Mouse (Mus musculus) kidney, postnatal 0 days (tissue): ENCODE measurements around the gene Plcb3. TPM values are rescaled to one million over a fixed set of nuclear protein-coding genes. Genes with fewer than 3 reads are reported as not detected.

Experiments used
- ATAC-seq: fragments of 200-750 bp; cut with Nextera tagmentation; replicated peaks from 2 replicates; pipeline ENCODE4 v1.8.0; 2017; ENCODE audit warnings: low read depth, moderate number of reproducible peaks, moderate TSS enrichment, moderate library complexity; ENCODE audit not compliant: low FRiP score
- DNase-seq: peaks from one replicate; pipeline ENCODE4 v3.0.0-alpha.2; 2016; ENCODE audit warnings: low spot score
- H3K27ac ChIP-seq: fragments of 300-500 bp; sonication (generic); 2 replicates; pipeline ENCODE4 v1.5.1; 2014; ENCODE audit warnings: mild to moderate bottlenecking
- H3K27me3 ChIP-seq: fragments of 300-500 bp; sonication (generic); 2 replicates; pipeline ENCODE4 v1.6.1; 2014; ENCODE audit warnings: low read length, mixed read lengths; ENCODE audit not compliant: insufficient read depth
- H3K36me3 ChIP-seq: fragments of 300-500 bp; sonication (generic); 2 replicates; pipeline ENCODE4 v1.6.1; 2014; ENCODE audit warnings: low read length, mixed read lengths; ENCODE audit not compliant: insufficient read depth
- H3K4me1 ChIP-seq: fragments of 300-500 bp; sonication (generic); replicated peaks from 2 replicates; pipeline ENCODE4 v1.6.1; 2014; ENCODE audit warnings: antibody characterized with exemption, low read length, mixed read lengths; ENCODE audit not compliant: insufficient read depth
- H3K4me2 ChIP-seq: fragments of 300-500 bp; sonication (generic); 2 replicates; pipeline ENCODE4 v1.6.1; 2014; ENCODE audit warnings: mild to moderate bottlenecking, low read length, moderate library complexity, mixed read lengths
- H3K4me3 ChIP-seq: fragments of 300-500 bp; sonication (generic); replicated peaks from 2 replicates; pipeline ENCODE4 v1.5.1; 2014; ENCODE audit warnings: low read depth, low read length
- H3K9ac ChIP-seq: fragments of 300-500 bp; sonication (generic); 2 replicates; pipeline ENCODE4 v1.6.1; 2014; ENCODE audit warnings: low read depth, low read length
- H3K9me3 ChIP-seq: fragments of 300-500 bp; sonication (generic); replicated peaks from 2 replicates; pipeline ENCODE4 v1.6.1; 2016; ENCODE audit warnings: low read length, inconsistent platforms, mixed read lengths
- CTCF ChIP-seq: IDR thresholded peaks from 2 replicates; pipeline ENCODE4 v1.5.1; 2016; ENCODE audit warnings: antibody characterized with exemption, low read depth, mild to moderate bottlenecking, moderate library complexity
- WGBS: fragments of 180-500 bp; shearing (Covaris S2); extraction: QIAGEN DNeasy Blood & Tissue Kit; methylation state at CpG from one replicate; pipeline ENCODE4 v1.1.7; 2014; 5-methylcytosine and 5-hydroxymethylcytosine counted together
- polyA plus RNA-seq: library from polyadenylated mRNA; unstranded; fragments of >200 nt; fragmentation: Nextera tagmentation; extraction: Ambion mirVana; gene quantifications from 2 replicates; pipeline ENCODE4 v1.2.1, GENCODE M21; 2015

The Plcb3 gene
- polyA plus RNA-seq, 1 experiment from 2014 or later: 24.6 TPM

- H3K9ac ChIP-seq: peak overlapping the region; percentile 67
- under 1% methylated on average over 35 of the region's 35 CpGs for WGBS
- peaks cover 26% of the 10 kb centered on the region; the same call in 1 of the 2 replicates for H3K36me3 ChIP-seq
- peak overlapping the region; percentile 58 for H3K4me3 ChIP-seq
- no peaks in the 10 kb centered on the region for H3K9me3 ChIP-seq
- 0 out of 2 replicates have a peak, but pooled peaks have one; percentile 0 for TF ChIP-seq CTCF
- H3K27ac ChIP-seq: peak overlapping the region; percentile 96
- ATAC-seq: peak; percentile 71
- DNase-seq: peak; percentile 98
- H3K27me3 ChIP-seq: no peaks in the 10 kb centered on the region
- peak overlapping the region; percentile 67 for H3K4me2 ChIP-seq
- peaks cover 8% of the 10 kb centered on the region; the same call in 1 of the 2 replicates for H3K4me1 ChIP-seq
These were observed 24.8 kb downstream of the Plcb3 start for GRCm38 (mm10) chr19:6951381-6951968.

DNA sequence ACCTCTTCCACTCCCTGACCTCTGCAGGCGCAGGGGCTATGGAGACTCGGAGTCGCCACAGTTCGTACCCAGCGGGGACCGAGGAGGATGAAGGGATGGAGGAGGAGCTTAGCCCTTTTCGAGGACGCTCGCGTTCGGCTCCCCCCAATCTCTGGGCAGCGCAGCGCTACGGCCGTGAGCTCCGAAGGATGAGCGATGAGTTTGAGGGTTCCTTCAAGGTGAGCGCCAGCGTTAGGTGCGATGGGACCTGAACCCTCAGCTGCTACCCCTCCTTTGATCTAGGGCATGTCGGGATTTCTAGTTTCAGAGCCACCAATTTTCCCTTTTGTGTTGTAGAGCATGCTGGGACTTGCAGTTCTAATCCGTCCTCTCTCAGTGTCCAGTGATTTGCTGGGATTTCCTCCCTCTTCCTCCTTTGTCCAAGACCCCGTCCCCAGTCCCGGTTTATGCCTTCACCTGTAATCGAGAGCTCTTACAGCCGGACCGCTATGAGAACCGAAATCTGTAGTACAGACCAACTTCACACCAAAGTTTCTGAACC, 25.6 kb downstream of the Plcb3 start:
- ATAC-seq (peak; percentile 15), DNase-seq (peak; percentile 88)
- Histone ChIP-seq H3K9me3 (no peaks in the 10 kb centered on the region), H3K4me1 (peaks cover 8% of the 10 kb centered on the region; the same call in 1 of the 2 replicates), H3K9ac (peak overlapping the region; percentile 67), H3K36me3 (peaks cover 26% of the 10 kb centered on the region; the same call in 1 of the 2 replicates), H3K4me2 (peak overlapping the region; percentile 67), H3K27me3 (no peaks in the 10 kb centered on the region), H3K4me3 (peak overlapping the region; percentile 58), H3K27ac (peak overlapping the region; percentile 96)
- TF ChIP-seq CTCF: no peak
- under 1% methylated on average over 28 of the region's 28 CpGs for WGBS

DNA sequence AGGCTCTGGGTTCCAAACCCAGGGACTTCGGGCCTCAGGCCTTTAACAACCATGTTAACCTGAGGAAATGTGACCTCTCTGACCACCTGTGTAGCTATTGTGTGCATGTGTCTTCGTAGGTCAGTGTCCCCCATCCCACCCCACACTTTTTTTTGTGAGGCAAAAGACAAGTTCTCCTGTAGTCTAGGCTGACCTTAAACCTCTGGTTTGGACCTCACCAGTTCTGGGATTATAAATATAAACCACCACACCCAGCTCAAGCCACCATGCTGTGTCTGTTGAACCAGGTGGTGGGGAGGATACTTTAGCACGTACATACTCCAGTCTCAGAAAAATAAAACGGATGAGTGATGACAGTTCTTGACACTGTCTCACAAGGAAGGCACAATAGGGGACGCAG, 26.3 kb downstream of the Plcb3 start:
- Histone ChIP-seq H3K4me1 (peaks cover 8% of the 10 kb centered on the region; the same call in 1 of the 2 replicates), H3K27ac (peak overlapping the region; percentile 96), H3K4me3 (peak overlapping the region; percentile 58; the same call in 1 of the 2 replicates), H3K9me3 (no peaks in the 10 kb centered on the region), H3K4me2 (peak overlapping the region; percentile 67), H3K27me3 (no peaks in the 10 kb centered on the region), H3K36me3 (peaks cover 20% of the 10 kb centered on the region; the same call in 1 of the 2 replicates), H3K9ac (peak overlapping the region; percentile 67; the same call in 1 of the 2 replicates)
- no peak for ATAC-seq
- WGBS: 50% methylated on average over 5 of the region's 5 CpGs
- no peak for DNase-seq
- TF ChIP-seq CTCF: no peak

- Histone ChIP-seq H3K36me3 (peaks cover 17% of the 10 kb centered on the region; the same call in 1 of the 2 replicates), H3K4me2 (no peak overlapping the region), H3K9me3 (no peaks in the 10 kb centered on the region), H3K9ac (no peak overlapping the region), H3K27ac (no peak overlapping the region), H3K27me3 (no peaks in the 10 kb centered on the region), H3K4me1 (peaks cover 8% of the 10 kb centered on the region; the same call in 1 of the 2 replicates), H3K4me3 (no peak overlapping the region)
- ATAC-seq: no peak
- TF ChIP-seq CTCF: no peak
- WGBS: 94% methylated on average over 5 of the region's 5 CpGs
- DNase-seq: no peak
These were observed 26.7 kb downstream of the Plcb3 start for GRCm38 (mm10) chr19:6949532-6949931.

DNA sequence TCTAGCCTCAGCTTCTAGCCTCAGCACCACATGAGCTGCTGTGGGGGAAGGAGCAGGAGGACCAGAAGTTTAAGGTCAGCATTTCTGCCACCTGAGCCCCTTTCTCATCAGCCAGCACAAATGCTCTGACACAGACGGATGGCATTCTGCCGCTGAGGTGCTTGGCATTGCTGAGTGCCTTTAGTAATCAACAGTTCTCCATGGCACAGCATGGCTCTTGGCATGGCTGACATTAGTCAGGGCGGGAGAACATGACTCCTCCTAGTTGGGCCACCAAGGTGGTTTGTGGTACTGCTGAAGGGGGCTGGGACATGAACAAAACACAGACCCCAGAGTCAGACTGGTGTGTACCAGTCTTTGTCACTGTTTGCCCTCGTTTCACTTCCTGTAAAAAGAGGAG, 28.1 kb downstream of the Plcb3 start:
- Histone ChIP-seq H3K27ac (no peak overlapping the region), H3K9me3 (no peaks in the 10 kb centered on the region), H3K4me2 (no peak overlapping the region), H3K4me3 (no peak overlapping the region), H3K9ac (no peak overlapping the region), H3K27me3 (no peaks in the 10 kb centered on the region), H3K4me1 (peaks cover 8% of the 10 kb centered on the region; the same call in 1 of the 2 replicates), H3K36me3 (peaks cover 9% of the 10 kb centered on the region; the same call in 1 of the 2 replicates)
- WGBS: 78% methylated on average over 4 of the region's 4 CpGs
- DNase-seq: no peak
- TF ChIP-seq CTCF: no peak
- ATAC-seq: no peak

GRCm38 (mm10) chr19:6947742-6948141, 28.5 kb downstream of the Plcb3 start:
- WGBS: 46% methylated on average over 4 of the region's 4 CpGs
- Histone ChIP-seq H3K27me3 (no peaks in the 10 kb centered on the region), H3K4me3 (no peak overlapping the region), H3K4me1 (peaks cover 11% of the 10 kb centered on the region; the same call in 1 of the 2 replicates), H3K9me3 (no peaks in the 10 kb centered on the region), H3K36me3 (peaks cover 9% of the 10 kb centered on the region; the same call in 1 of the 2 replicates), H3K9ac (no peak overlapping the region), H3K27ac (no peak overlapping the region), H3K4me2 (no peak overlapping the region)
- TF ChIP-seq CTCF: no peak
- ATAC-seq (no peak), DNase-seq (no peak)
